Mouse (Mus musculus) heart, adult 2 months (tissue): ENCODE measurements around the gene Tmem203. TPM values are rescaled to one million over a fixed set of nuclear protein-coding genes. Genes with fewer than 3 reads are reported as not detected.

Experiments
- DNase-seq, 2 experiments: peaks; one replicate each; pipeline ENCODE4 v3.0.0; 2021
- H3K27ac ChIP-seq: fragments of 200-600 bp; 2 replicates; pipeline ENCODE4 v1.8.1; 2022
- H3K27me3 ChIP-seq: fragments of 200-500 bp; 2 replicates; pipeline ENCODE4 v1.6.1; 2012; ENCODE audit warnings: mild to moderate bottlenecking, low read length, inconsistent platforms, mixed read lengths; ENCODE audit not compliant: control insufficient read depth, insufficient read depth
- H3K36me3 ChIP-seq: fragments of 200-500 bp; 2 replicates; pipeline ENCODE4 v1.6.1; 2012; ENCODE audit warnings: low read length, inconsistent platforms; ENCODE audit not compliant: control insufficient read depth, insufficient read depth
- H3K4me1 ChIP-seq: fragments of 200-500 bp; 2 replicates; pipeline ENCODE4 v1.6.1; 2011; ENCODE audit warnings: low read length; ENCODE audit not compliant: control insufficient read depth, insufficient read depth
- H3K4me3 ChIP-seq: fragments of 200-600 bp; 2 replicates; pipeline ENCODE4 v1.8.1; 2022
- H3K79me2 ChIP-seq: fragments of 200-500 bp; replicated peaks from 2 replicates; pipeline ENCODE4 v1.6.1; 2012; ENCODE audit warnings: mild to moderate bottlenecking, inconsistent platforms, low read length, moderate library complexity, mixed read lengths; ENCODE audit not compliant: control insufficient read depth, insufficient read depth
- H3K9ac ChIP-seq: fragments of 200-500 bp; 2 replicates; pipeline ENCODE4 v1.6.1; 2012; ENCODE audit warnings: low read depth, mild to moderate bottlenecking, control low read depth, inconsistent platforms, low read length, mixed read lengths
- CTCF ChIP-seq: fragments of 200-600 bp; IDR thresholded peaks from 2 replicates; pipeline ENCODE4 v1.8.1; 2022; ENCODE audit warnings: antibody characterized with exemption, mild to moderate bottlenecking, moderate library complexity
- EP300 ChIP-seq: fragments of 200-500 bp; IDR thresholded peaks from 2 replicates; pipeline ENCODE4 v1.6.1; 2011; ENCODE audit warnings: low read depth, low read length, control low read depth; ENCODE audit not compliant: insufficient read depth
- POLR2A ChIP-seq: fragments of 200-500 bp; IDR thresholded peaks from 2 replicates; pipeline ENCODE4 v1.6.1; 2011; ENCODE audit warnings: mild to moderate bottlenecking, low read depth, low read length, control low read depth; ENCODE audit not compliant: insufficient read depth
- WGBS: fragments of 180-500 bp; shearing (Covaris S2); methylation state at CpG from one replicate; pipeline ENCODE4 v1.1.7; 2018; 5-methylcytosine and 5-hydroxymethylcytosine counted together
- intact Hi-C: fragments of 180-260 bp; cut with DNase I; formaldehyde crosslinking; loops from one replicate; pipeline ENCODE4 v1.15.1; 2025
- polyA plus RNA-seq: library from polyadenylated mRNA; depleted of rRNA; stranded (reverse); fragments of >200 nt; gene quantifications from 2 replicates; pipeline ENCODE4 v1.2.3, GENCODE M21; 2012
- total RNA-seq, 2 experiments: library from RNA; stranded (reverse); gene quantifications; 2 replicates each; pipeline ENCODE4 v1.2.3; 2021

The Tmem203 gene
- total and polyA plus RNA-seq, 3 experiments: 13.1 to 22.2 (median 14.1) TPM

- Histone ChIP-seq H3K79me2 (no peaks in the 10 kb centered on the region), H3K36me3 (no peaks in the 10 kb centered on the region; the same call in 1 of the 2 replicates), H3K9ac (0 out of 2 replicates have a peak overlapping the region, but pooled peaks have one; percentile 8), H3K4me3 (no peak overlapping the region), H3K27me3 (no peaks in the 10 kb centered on the region), H3K4me1 (peaks cover 4% of the 10 kb centered on the region), H3K27ac (peak overlapping the region; percentile 85)
- WGBS: 71% methylated on average over 6 of the region's 6 CpGs
- intact Hi-C loops: loop anchor here (1.0 to 5.0 kb wide), 3 partner anchors 26 to 43 kb away; partner anchors contain the start of genes Anapc2, Ssna1 and Tmem203
- no peak for DNase-seq
- no peak for TF ChIP-seq EP300
- no peak for TF ChIP-seq POLR2A
- TF ChIP-seq CTCF: no peak
Measured at GRCm38 (mm10) chr2:25228995-25229530, 26.2 kb upstream of the Tmem203 start.

DNA sequence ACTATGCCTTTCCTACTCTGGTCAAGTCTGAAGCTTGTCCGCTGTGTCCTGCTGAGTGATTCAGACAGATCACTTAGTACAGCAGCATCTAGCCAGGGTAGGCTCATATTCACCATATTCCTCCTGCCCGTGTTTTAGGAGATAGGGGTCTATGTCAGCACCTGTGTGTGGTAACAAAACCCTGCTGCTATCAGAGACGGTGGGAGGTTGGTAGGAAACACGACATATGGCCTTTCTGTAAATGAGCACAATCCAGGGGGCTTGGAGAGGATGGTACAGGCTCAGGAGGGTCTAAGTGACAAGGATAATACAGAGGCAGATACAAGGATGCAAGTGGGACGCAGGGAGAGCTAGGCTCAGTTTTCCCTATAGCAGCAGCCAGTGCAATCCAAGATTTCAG, 25.7 kb upstream of the Tmem203 start:
- Histone ChIP-seq H3K27ac (no peak overlapping the region), H3K4me1 (peaks cover 4% of the 10 kb centered on the region), H3K4me3 (no peak overlapping the region), H3K36me3 (no peaks in the 10 kb centered on the region; the same call in 1 of the 2 replicates), H3K79me2 (no peaks in the 10 kb centered on the region), H3K9ac (no peak overlapping the region), H3K27me3 (no peaks in the 10 kb centered on the region)
- no peak for DNase-seq
- intact Hi-C loops: loop anchor here (2.0 to 5.0 kb wide), 2 partner anchors 25 to 43 kb away; partner anchors contain the start of genes Anapc2, Ssna1 and Tmem203
- TF ChIP-seq EP300 (no peak), CTCF (no peak), POLR2A (no peak)
- WGBS: 83% methylated on average over 5 of the region's 5 CpGs

- no peak for DNase-seq
- Histone ChIP-seq H3K9ac (no peak overlapping the region), H3K4me1 (peaks cover 4% of the 10 kb centered on the region), H3K36me3 (no peaks in the 10 kb centered on the region; the same call in 1 of the 2 replicates), H3K27ac (no peak overlapping the region), H3K4me3 (no peak overlapping the region), H3K79me2 (no peaks in the 10 kb centered on the region), H3K27me3 (no peaks in the 10 kb centered on the region)
- 81% methylated on average over 7 of the region's 7 CpGs for WGBS
- intact Hi-C loops: no loop called here
- no peak for TF ChIP-seq POLR2A
- no peak for TF ChIP-seq CTCF
- no peak for TF ChIP-seq EP300
Measured at GRCm38 (mm10) chr2:25230581-25230980, 24.7 kb upstream of the Tmem203 start.

DNA sequence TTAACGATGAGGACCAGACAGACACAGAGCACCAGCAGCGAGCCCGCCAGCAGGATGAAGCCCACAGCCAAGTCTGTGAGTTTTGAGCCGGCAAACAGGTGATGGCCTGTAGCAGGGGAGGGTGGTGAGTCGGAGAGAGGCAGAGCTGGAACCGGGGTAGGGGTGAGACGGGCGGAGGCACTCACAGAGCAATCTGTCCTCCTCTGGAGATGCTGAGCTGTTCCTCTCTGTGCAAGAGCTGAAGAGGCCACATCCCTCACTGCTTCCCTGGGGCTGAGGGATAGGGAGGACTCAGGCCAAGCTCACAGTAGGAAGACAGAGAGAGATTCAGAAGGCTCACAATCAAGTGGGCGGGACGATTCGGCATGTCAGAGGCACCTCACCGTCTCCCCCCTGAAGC, 24.2 kb upstream of the Tmem203 start:
- no peaks in the 10 kb centered on the region for H3K36me3 ChIP-seq
- 60% methylated on average over 12 of the region's 12 CpGs for WGBS
- TF ChIP-seq CTCF (no peak), POLR2A (no peak), EP300 (no peak)

GRCm38 (mm10) chr2:25233421-25233820, 21.8 kb upstream of the Tmem203 start:
- H3K36me3 ChIP-seq: no peaks in the 10 kb centered on the region
- 63% methylated on average over 4 of the region's 4 CpGs for WGBS
- intact Hi-C loops: no loop called here
- no peaks in the 10 kb centered on the region for H3K27me3 ChIP-seq
- no peak overlapping the region for H3K9ac ChIP-seq
- no peak overlapping the region for H3K4me3 ChIP-seq
- DNase-seq: no peak
- TF ChIP-seq POLR2A (no peak), EP300 (no peak), CTCF (no peak)
- peaks cover 2% of the 10 kb centered on the region; the same call in 1 of the 2 replicates for H3K4me1 ChIP-seq
- H3K27ac ChIP-seq: no peak overlapping the region
- no peaks in the 10 kb centered on the region for H3K79me2 ChIP-seq

More for the DNA sequence above, 24.2 kb upstream of the Tmem203 start:
- no peak for DNase-seq
- intact Hi-C loops: no loop called here
- no peak overlapping the region for H3K27ac ChIP-seq
- no peaks in the 10 kb centered on the region for H3K79me2 ChIP-seq
- H3K4me3 ChIP-seq: no peak overlapping the region
- H3K4me1 ChIP-seq: peaks cover 4% of the 10 kb centered on the region
- no peak overlapping the region for H3K9ac ChIP-seq
- no peaks in the 10 kb centered on the region for H3K27me3 ChIP-seq

- DNase-seq: no peak
- TF ChIP-seq CTCF: no peak
- no peak for TF ChIP-seq EP300
- TF ChIP-seq POLR2A: no peak
- Histone ChIP-seq H3K4me1 (no peaks in the 10 kb centered on the region), H3K4me3 (no peak within 1 kb of the TSS), H3K79me2 (no peaks in the 10 kb centered on the region), H3K9ac (no peak within 1 kb of the TSS), H3K27ac (no peak within 1 kb of the TSS), H3K36me3 (no peaks in the 10 kb centered on the region), H3K27me3 (no peaks in the 10 kb centered on the region)
- intact Hi-C loops: no loop called here
- 86% methylated on average over 3 of the region's 3 CpGs for WGBS
Measured at GRCm38 (mm10) chr2:25234050-25234449, 21.2 kb upstream of the Tmem203 start, which contains the start of gene Slc34a3. Gene Slc34a3 (minus strand): TSS chr2:25234364.
